Mouse (Mus musculus) hindbrain, embryonic 10.5 days (tissue): ENCODE data around the gene Gpam. TPM values are rescaled to one million over a fixed set of nuclear protein-coding genes. Genes with fewer than 3 reads are reported as not detected.

Experiments used
- DNase-seq: peaks from one replicate; pipeline ENCODE4 v3.0.0-alpha.2; 2017; ENCODE audit warnings: low spot score
- H3K27ac ChIP-seq: fragments of 300-500 bp; sonication (generic); 2 replicates; pipeline ENCODE4 v1.5.1; 2016; ENCODE audit warnings: mild to moderate bottlenecking, moderate library complexity
- H3K27me3 ChIP-seq: fragments of 300-500 bp; sonication (generic); 2 replicates; pipeline ENCODE4 v1.6.1; 2016; ENCODE audit warnings: mild to moderate bottlenecking; ENCODE audit not compliant: poor library complexity, insufficient read depth, severe bottlenecking
- H3K36me3 ChIP-seq: fragments of 300-500 bp; sonication (generic); 2 replicates; pipeline ENCODE4 v1.6.1; 2016; ENCODE audit warnings: mild to moderate bottlenecking, moderate library complexity
- H3K4me1 ChIP-seq: fragments of 300-500 bp; sonication (generic); replicated peaks from 2 replicates; pipeline ENCODE4 v1.6.1; 2016; ENCODE audit warnings: mild to moderate bottlenecking
- H3K4me3 ChIP-seq: fragments of 300-500 bp; sonication (generic); 2 replicates; pipeline ENCODE4 v1.5.1; 2016; ENCODE audit warnings: mild to moderate bottlenecking, moderate library complexity
- H3K9me3 ChIP-seq: fragments of 300-500 bp; sonication (generic); 2 replicates; pipeline ENCODE4 v1.6.1; 2016; ENCODE audit warnings: mild to moderate bottlenecking, moderate library complexity
- WGBS: fragments of 180-500 bp; shearing (Covaris S2); methylation state at CpG from one replicate; pipeline ENCODE4 v1.1.7; 2016; 5-methylcytosine and 5-hydroxymethylcytosine counted together
- polyA plus RNA-seq: library from polyadenylated mRNA; unstranded; fragments of >200 nt; fragmentation: Nextera tagmentation; extraction: Ambion mirVana; gene quantifications from 2 replicates; pipeline ENCODE4 v1.2.1, GENCODE M21; 2016

Gpam gene
- polyA plus RNA-seq, 1 experiment from 2014 or later = 20.5 TPM

DNA sequence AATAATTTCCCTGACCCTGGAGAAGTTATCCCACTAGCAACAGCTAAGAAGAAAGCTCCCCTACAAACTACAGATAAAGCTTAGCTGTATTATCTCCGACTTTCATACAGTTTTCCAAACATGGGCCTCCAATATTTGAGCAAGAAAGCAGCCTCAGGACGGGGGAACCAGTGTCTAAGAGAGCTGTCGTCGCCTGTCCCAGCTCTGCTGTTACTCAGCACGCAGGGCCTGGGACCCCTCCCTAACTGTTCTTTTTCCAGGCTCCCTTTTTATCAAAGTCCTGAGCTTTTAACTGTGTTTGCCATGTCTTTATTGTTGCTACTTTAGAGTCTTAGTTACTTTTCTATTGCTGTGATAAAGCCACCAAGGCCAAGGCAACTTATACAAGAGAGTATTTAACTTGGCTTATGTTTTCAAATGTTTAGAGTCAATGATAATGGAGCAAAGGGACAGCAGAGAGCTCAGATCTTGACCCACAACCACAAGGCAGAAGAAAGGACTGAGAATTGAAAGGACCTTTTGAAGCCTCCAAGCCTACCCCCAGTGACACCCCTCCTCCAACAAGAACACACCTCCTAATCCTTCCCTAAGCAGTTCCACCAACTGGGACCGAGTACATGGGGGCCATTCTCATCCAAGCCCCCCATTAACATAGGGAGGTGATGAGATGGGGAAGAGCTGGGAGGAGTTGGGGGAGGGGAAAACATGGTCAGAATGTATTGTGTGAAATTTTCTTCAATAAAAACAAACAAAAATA, 9.8 kb downstream of the Gpam start:
- no peak for DNase-seq
- WGBS = 80% methylated on average over 6 of the region's 6 CpGs
- H3K27me3 ChIP-seq = peaks cover 6% of the 10 kb centered on the region; the same call in 1 of the 2 replicates
- H3K27ac ChIP-seq = no peak overlapping the region
- peaks cover 26% of the 10 kb centered on the region for H3K4me1 ChIP-seq
- no peaks in the 10 kb centered on the region for H3K9me3 ChIP-seq
- no peaks in the 10 kb centered on the region for H3K36me3 ChIP-seq
- H3K4me3 ChIP-seq = no peak overlapping the region

DNA sequence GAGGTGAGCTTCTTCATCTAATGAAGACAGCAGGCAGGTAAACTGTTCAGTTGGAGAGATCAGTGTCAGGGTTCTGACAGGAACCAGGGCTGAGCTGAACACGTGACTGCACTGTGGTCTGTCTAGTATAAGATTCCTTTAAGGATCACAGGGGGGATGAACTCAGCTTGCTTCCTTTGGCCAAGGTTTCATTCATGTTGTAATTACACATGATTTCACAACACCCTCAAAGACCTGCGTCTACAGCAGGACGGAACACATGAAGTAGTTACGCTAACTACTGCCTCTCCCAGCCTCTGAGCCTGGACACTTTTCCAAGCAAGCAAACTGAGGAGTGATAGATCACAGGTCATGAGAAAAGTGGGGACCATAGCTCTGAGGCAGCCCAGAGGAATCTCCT, 11.5 kb downstream of the Gpam start:
- DNase-seq = no peak
- Histone ChIP-seq H3K9me3 (no peaks in the 10 kb centered on the region), H3K36me3 (no peaks in the 10 kb centered on the region), H3K4me3 (no peak overlapping the region), H3K4me1 (peaks cover 9% of the 10 kb centered on the region), H3K27ac (no peak overlapping the region), H3K27me3 (peaks cover 6% of the 10 kb centered on the region; the same call in 1 of the 2 replicates)
- 91% methylated on average over 4 of the region's 4 CpGs for WGBS

DNA sequence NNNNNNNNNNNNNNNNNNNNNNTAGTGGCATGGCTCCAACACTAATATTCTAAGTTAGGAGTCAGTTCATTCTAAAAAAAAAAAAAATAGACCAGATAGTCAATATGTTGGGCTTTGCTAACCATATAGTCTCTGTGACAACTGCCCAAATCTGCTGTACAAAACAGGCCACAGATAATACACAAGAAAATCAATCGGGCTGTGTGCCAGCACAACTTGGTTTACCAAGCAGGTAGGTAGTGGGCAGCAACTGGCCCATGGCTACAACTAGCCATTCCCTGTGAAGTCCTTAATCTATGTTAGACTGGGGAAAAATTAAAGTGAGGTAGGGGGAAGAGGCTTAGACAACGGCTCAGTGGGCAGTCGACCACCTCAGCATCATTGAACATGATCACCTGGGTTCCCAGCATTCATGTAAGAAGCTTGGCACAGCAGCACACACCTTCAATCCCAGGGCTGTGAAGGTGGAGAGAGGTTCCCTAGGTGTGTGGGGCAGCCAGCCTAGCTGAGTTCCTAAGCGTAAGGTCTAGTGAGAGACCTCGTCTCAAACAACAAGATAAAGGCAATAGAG, 12.1 kb downstream of the Gpam start:
- peaks cover 4% of the 10 kb centered on the region; the same call in 1 of the 2 replicates for H3K4me1 ChIP-seq
- no peak for DNase-seq
- 90% methylated on average over 5 of the region's 5 CpGs for WGBS
- peaks cover 6% of the 10 kb centered on the region; the same call in 1 of the 2 replicates for H3K27me3 ChIP-seq
- H3K27ac ChIP-seq = no peak overlapping the region
- H3K36me3 ChIP-seq = no peaks in the 10 kb centered on the region
- no peak overlapping the region for H3K4me3 ChIP-seq
- H3K9me3 ChIP-seq = no peaks in the 10 kb centered on the region

DNA sequence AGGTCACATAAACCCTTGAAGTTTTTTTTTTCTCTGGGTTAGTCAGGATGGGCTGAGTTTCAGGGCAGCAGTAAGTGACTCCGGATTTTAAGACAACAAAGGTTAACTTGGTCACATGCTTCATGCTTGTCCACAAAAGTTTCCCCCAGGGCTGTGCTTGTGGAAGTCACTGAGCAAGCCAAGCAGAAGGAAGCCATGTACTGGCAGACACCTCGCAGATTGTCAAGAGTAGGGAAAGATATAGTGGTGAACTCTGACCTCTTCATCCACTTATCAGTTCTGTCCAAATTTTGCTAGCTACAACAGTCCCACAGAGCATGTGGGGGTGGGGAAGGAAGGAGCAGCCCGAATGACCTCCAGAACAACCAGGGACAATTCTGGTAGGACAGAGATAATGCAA, 19.1 kb downstream of the Gpam start:
- WGBS = 78% methylated on average over 3 of the region's 3 CpGs
- H3K36me3 ChIP-seq = no peaks in the 10 kb centered on the region
- no peaks in the 10 kb centered on the region for H3K4me1 ChIP-seq
- H3K27ac ChIP-seq = no peak overlapping the region
- H3K27me3 ChIP-seq = no peaks in the 10 kb centered on the region
- no peaks in the 10 kb centered on the region for H3K9me3 ChIP-seq
- no peak for DNase-seq
- no peak overlapping the region for H3K4me3 ChIP-seq

DNA sequence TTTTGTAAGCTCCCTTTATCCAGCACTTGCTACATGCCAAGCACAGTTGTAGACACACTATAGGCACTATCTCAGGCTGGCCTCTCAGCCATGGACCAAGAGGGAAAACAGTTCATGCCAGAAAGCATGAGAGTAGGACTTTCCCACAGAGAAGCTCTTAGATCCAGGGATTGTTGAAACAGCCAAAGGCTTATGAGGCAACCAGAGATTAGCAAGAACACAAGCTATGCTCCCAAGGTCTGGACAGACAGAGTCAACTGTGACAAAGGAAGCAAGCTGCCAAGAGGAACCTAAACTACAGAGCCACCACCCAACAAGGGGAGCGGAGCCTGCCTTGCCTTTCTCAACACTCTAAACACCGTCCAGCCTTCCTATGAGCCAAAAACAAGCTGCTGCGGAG, 21.1 kb downstream of the Gpam start:
- no peaks in the 10 kb centered on the region for H3K27me3 ChIP-seq
- no peak overlapping the region for H3K4me3 ChIP-seq
- H3K4me1 ChIP-seq = no peaks in the 10 kb centered on the region
- no peak for DNase-seq
- H3K36me3 ChIP-seq = no peaks in the 10 kb centered on the region
- no peak overlapping the region for H3K27ac ChIP-seq
- H3K9me3 ChIP-seq = no peaks in the 10 kb centered on the region
- WGBS = 88% methylated on average over 3 of the region's 3 CpGs

DNA sequence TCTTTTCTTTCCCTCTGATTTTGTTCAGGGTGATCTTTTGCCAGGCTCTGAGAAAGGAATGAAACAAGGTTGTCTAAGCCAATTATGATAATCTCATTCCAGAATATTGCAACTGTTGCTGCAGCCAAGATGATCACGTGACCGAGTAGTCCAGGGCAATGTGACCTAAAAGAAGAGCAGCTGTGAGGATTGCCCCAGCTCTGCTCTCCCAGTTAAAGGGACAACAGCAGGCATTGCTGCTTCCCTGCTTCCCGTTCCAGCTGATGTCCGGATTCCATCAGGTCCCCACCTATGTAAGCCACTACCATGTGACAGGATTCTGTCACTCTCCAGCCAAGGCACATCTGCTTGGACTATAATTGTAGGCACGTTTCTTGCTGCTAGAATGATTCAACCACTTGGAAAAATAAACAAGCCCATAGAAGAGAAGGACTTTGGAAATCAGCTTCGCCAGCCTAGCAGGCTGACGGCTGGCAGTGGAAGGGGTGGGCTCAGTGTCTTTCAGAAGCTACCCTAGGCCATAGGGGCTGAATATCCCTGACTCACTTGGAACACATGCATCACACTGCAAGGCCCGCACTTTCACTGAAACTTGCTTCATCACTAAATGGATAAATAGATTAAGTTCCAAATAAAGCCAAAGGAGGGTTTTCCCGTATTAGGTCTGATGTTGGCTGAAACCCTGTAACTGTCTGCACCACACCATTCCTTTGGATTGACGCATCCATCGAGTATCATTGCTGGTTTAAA, 23.8 kb downstream of the Gpam start:
- WGBS = 68% methylated on average over 11 of the region's 11 CpGs

DNA sequence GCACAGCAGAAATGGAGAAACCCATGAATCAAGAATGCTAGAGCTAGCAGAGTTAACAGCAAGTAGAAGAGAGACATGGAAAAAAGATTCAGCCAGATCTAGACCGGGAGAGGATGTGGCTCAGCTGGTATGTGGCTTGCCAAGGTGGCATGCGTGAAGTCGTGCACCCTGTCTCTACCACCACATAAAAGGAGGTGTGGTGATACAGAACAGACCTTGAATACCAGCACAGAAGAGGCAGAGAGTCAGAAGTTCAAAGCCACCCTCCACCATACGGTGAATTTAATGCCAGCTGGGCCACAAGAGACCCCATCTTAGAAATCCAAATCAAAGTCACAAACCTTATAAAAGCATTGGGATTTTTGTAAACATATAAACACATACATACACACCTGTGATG, 25.4 kb downstream of the Gpam start:
- H3K4me1 ChIP-seq = peaks cover 24% of the 10 kb centered on the region
- WGBS = 84% methylated on average over 4 of the region's 4 CpGs
- H3K36me3 ChIP-seq = no peaks in the 10 kb centered on the region
- no peak overlapping the region for H3K27ac ChIP-seq
- no peak for DNase-seq
- H3K27me3 ChIP-seq = no peaks in the 10 kb centered on the region
- H3K9me3 ChIP-seq = no peaks in the 10 kb centered on the region
- H3K4me3 ChIP-seq = no peak overlapping the region

More for the DNA sequence above, 23.8 kb downstream of the Gpam start:
- no peak for DNase-seq
- no peaks in the 10 kb centered on the region for H3K9me3 ChIP-seq
- no peak overlapping the region for H3K4me3 ChIP-seq
- H3K36me3 ChIP-seq = no peaks in the 10 kb centered on the region
- peaks cover 15% of the 10 kb centered on the region for H3K4me1 ChIP-seq
- H3K27me3 ChIP-seq = no peaks in the 10 kb centered on the region
- no peak overlapping the region for H3K27ac ChIP-seq

DNA sequence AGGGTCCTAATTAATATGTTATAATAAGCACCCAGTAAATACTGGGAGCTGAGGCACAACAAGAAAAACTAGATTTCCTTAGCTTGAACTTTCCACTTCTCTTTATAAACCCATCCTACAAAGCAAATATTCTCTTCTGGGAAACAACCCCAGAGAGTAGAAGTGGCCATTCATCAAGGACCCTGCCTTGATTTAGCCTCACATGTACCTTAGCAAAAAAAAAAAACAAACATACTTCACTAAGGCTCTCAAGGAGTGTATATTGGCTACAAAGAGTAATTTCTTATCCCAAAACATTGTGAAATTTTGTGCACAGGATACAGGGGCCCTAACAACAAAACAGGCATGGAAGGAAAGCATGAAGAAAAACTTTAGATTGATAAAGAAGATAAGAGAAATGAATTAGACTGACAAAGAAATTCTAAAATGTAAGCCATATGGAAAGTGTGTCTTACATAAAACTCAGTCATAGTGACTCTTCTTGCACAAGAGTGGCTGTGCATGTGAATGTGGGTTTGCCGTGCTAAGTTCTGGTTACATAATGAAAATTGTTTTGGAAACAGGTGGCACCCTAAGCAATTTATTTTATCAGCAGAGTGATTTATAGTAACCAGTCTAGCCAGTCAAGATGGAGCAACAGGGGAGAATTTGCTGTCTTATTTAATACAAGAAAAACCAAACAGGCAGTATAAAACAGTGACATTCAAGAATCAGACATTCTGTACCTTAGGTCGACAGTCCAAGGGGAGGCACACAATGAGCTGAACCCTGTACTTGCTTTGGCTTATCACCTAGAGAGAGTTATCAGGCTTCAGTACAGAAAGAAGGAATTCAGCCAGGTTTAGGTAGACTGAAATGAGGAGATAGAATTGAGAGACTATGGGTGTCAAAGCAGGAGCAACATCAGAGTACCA, 26.6 kb downstream of the Gpam start:
- Histone ChIP-seq H3K36me3 (peaks cover 6% of the 10 kb centered on the region), H3K27ac (peak overlapping the region; percentile 94), H3K4me1 (peaks cover 24% of the 10 kb centered on the region), H3K4me3 (peak overlapping the region; percentile 96), H3K9me3 (no peaks in the 10 kb centered on the region), H3K27me3 (no peaks in the 10 kb centered on the region)
- 77% methylated on average over 2 of the region's 2 CpGs for WGBS
- no peak for DNase-seq

DNA sequence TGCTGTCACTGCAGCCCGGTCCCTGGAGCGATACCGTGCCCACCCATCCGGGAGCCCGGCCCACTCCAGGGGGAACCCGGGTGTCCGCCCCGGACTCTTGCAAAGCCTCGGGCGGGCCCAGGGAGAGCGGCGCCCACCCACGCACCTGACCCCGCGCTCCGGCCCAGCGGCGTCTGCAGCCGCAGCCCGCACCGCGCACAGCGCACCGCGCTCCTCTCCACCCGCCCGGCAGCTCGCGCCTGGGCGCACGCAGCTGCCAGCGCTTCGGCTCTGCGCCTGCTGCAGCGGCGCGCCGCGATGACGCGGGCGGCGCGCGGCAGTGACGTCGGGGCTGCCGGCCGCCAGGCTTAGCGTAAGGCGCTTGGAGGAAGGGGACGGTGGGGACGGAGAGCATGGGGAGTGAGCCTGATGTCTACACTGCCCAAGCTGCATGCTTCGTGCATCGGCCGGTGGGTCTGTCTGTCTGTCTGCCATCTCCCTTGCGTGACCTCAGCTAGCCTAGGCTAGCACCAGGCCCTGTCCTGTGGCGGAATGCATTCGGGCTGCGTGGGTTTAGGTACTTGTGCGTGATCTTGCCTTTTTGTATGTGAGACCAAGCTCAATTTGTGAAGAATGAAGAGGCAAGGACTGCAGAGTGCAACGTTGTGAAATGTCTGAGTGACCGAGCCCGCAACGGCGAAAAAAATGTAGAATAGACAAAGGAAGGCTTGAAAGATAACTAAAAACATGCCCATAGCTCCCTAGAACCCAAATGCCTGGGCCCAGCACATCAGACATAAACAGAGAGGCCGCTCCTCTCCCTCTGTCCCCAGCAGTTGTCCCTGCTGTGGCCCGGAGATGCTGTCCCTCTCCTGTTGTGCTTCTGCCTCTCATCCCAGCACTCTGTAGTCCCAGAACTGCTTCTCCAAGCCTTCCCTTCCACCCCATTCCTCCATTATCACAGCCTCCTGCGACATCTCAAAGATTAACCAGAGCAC, 27.6 kb downstream of the Gpam start:
- no peaks in the 10 kb centered on the region for H3K27me3 ChIP-seq
- H3K36me3 ChIP-seq = peaks cover 12% of the 10 kb centered on the region
- no peaks in the 10 kb centered on the region for H3K9me3 ChIP-seq
- peak overlapping the region; percentile 94 for H3K27ac ChIP-seq
- peak; percentile 89 for DNase-seq
- H3K4me3 ChIP-seq = peak overlapping the region; percentile 96
- peaks cover 24% of the 10 kb centered on the region for H3K4me1 ChIP-seq
- WGBS = under 1% methylated on average over 69 of the region's 69 CpGs

DNA sequence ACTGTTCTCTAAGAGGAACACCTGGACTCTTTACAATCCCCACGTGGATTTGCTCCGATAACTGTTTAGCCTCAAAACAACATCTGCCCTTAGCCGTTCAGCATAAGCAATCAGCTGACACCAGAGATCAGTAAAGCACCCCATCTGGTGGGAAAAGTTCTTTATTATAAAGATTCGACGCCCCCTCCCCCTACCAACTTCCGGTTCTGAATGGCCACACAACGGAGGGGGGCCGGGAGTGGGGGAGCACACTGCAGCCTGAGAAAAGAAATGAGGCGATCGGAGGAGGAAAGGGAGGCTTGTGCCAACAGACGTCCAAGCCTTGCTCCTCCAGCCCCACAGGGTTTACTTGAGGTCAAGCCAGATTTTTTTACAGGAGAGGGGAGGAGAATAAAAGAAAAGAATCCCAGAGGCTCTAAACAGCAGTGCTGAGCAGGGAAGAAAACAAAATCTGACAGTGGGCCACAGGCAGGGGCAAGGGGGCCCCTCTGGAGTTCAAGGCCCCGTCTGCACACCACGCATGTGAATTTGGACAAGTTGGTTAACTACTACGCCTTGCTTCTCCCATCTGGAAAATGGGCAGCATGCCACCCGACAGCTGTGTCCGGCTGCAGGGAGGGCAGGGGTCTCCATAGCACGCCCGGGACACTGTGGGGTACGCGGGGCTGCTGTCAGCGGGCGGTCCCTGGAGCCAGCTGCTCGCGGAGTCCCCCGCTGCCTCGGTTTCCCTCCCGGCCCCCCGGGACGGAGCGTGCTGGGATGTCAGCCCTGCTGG, 28.4 kb downstream of the Gpam start:
- DNase-seq = peak; percentile 48
- Histone ChIP-seq H3K27ac (peak overlapping the region; percentile 94), H3K4me1 (peaks cover 24% of the 10 kb centered on the region), H3K36me3 (peaks cover 14% of the 10 kb centered on the region), H3K9me3 (no peaks in the 10 kb centered on the region), H3K4me3 (peak overlapping the region; percentile 96), H3K27me3 (no peaks in the 10 kb centered on the region)
- under 1% methylated on average over 30 of the region's 30 CpGs for WGBS

DNA sequence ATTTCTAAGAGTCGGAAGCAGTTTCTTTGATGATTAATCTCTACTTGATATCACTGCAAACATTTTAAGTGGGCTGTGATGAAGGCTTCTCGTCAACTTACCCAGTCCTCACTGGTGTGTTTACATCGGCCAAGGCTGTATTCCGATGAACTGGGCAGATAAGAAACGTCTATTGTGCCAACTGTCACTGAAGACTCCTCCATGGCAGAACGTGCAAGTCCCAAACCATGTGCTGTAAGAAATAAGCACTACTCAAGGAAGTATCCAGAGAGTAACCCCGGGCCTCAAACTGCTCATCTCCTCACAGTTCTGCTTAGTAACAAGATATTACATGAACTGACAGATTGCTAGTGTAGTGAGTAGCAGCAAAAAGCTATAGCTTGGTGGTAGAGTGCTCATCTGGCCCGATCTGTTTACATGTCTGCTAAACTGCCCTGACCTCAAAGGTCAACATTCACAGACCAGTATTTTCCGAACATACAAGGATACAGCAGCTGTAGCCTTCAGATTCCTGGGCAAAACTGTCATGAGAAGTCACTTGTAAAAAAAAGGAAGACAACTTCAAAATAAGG, 29.6 kb downstream of the Gpam start:
- WGBS = 77% methylated on average over 9 of the region's 9 CpGs
- DNase-seq = no peak
- Histone ChIP-seq H3K4me3 (no peak overlapping the region), H3K27ac (no peak overlapping the region), H3K36me3 (peaks cover 25% of the 10 kb centered on the region), H3K27me3 (no peaks in the 10 kb centered on the region), H3K9me3 (no peaks in the 10 kb centered on the region), H3K4me1 (peaks cover 24% of the 10 kb centered on the region)
